Mouse (Mus musculus) embryonic facial prominence, embryonic 12.5 days (tissue): ENCODE measurements at regions not wholly inside any gene's neighbourhood (a gene's known extent, or its start where the extent isn't known, plus 50 kb on each side); places are given as distances from the start of the nearest gene placed in this dataset.

Source experiments
- ATAC-seq: fragments of 200-750 bp; cut with Nextera tagmentation; 2 replicates; pipeline ENCODE4 v1.8.0; 2017; ENCODE audit not compliant: insufficient number of reproducible peaks, insufficient read depth, low FRiP score, low TSS enrichment
- H3K27ac ChIP-seq: fragments of 300-500 bp; sonication (generic); 2 replicates; pipeline ENCODE4 v1.5.1; 2016; ENCODE audit warnings: mild to moderate bottlenecking
- H3K27me3 ChIP-seq: fragments of 300-500 bp; sonication (generic); 2 replicates; pipeline ENCODE4 v1.6.1; 2016; ENCODE audit warnings: mild to moderate bottlenecking, moderate library complexity
- H3K36me3 ChIP-seq: fragments of 300-500 bp; sonication (generic); 2 replicates; pipeline ENCODE4 v1.6.1; 2016; ENCODE audit warnings: mild to moderate bottlenecking
- H3K4me1 ChIP-seq: fragments of 300-500 bp; sonication (generic); 2 replicates; pipeline ENCODE4 v1.6.1; 2016
- H3K4me2 ChIP-seq: fragments of 300-500 bp; sonication (generic); replicated peaks from 2 replicates; pipeline ENCODE4 v1.6.1; 2016; ENCODE audit warnings: mild to moderate bottlenecking, moderate library complexity
- H3K4me3 ChIP-seq: fragments of 300-500 bp; sonication (generic); 2 replicates; pipeline ENCODE4 v1.5.1; 2016; ENCODE audit warnings: mild to moderate bottlenecking
- H3K9ac ChIP-seq: fragments of 300-500 bp; sonication (generic); 2 replicates; pipeline ENCODE4 v1.6.1; 2016; ENCODE audit warnings: mild to moderate bottlenecking, moderate library complexity
- H3K9me3 ChIP-seq: fragments of 300-500 bp; sonication (generic); 2 replicates; pipeline ENCODE4 v1.6.1; 2016; ENCODE audit warnings: mild to moderate bottlenecking, moderate library complexity
- WGBS: fragments of 180-500 bp; shearing (Covaris S2); methylation state at CpG from one replicate; pipeline ENCODE4 v1.1.7; 2016; 5-methylcytosine and 5-hydroxymethylcytosine counted together

- 84% methylated on average over 7 of the region's 7 CpGs for WGBS
- H3K27me3 ChIP-seq, result no peaks in the 10 kb centered on the region
- no peaks in the 10 kb centered on the region for H3K9me3 ChIP-seq
- no peaks in the 10 kb centered on the region for H3K36me3 ChIP-seq
- H3K4me1 ChIP-seq, result no peaks in the 10 kb centered on the region
- H3K4me2 ChIP-seq, result no peak overlapping the region
- H3K9ac ChIP-seq, result no peak overlapping the region
- ATAC-seq, result no peak
- no peak overlapping the region for H3K27ac ChIP-seq
- no peak overlapping the region for H3K4me3 ChIP-seq
Observed at GRCm38 (mm10) chr10:92625781-92626180, 96.4 kb downstream of the Nedd1 start.

GRCm38 (mm10) chr10:92615684-92616379, 106.4 kb downstream of the Nedd1 start:
- Histone ChIP-seq H3K27ac (no peak overlapping the region), H3K4me1 (no peaks in the 10 kb centered on the region), H3K27me3 (no peaks in the 10 kb centered on the region), H3K9me3 (no peaks in the 10 kb centered on the region), H3K4me3 (no peak overlapping the region), H3K4me2 (no peak overlapping the region), H3K9ac (no peak overlapping the region), H3K36me3 (no peaks in the 10 kb centered on the region)
- no peak for ATAC-seq
- WGBS, result 76% methylated on average over 5 of the region's 5 CpGs

- Histone ChIP-seq H3K9me3 (no peaks in the 10 kb centered on the region), H3K27me3 (no peaks in the 10 kb centered on the region), H3K36me3 (no peaks in the 10 kb centered on the region), H3K4me1 (no peaks in the 10 kb centered on the region), H3K9ac (no peak overlapping the region), H3K4me2 (no peak overlapping the region), H3K4me3 (no peak overlapping the region), H3K27ac (no peak overlapping the region)
- no peak for ATAC-seq
- 65% methylated on average over 6 of the region's 6 CpGs for WGBS
Observed at GRCm38 (mm10) chr10:92614341-92614740, 107.9 kb downstream of the Nedd1 start.

- Histone ChIP-seq H3K27ac (no peak overlapping the region), H3K4me3 (no peak overlapping the region), H3K36me3 (no peaks in the 10 kb centered on the region), H3K27me3 (no peaks in the 10 kb centered on the region), H3K9me3 (no peaks in the 10 kb centered on the region), H3K9ac (no peak overlapping the region), H3K4me1 (no peaks in the 10 kb centered on the region), H3K4me2 (no peak overlapping the region)
- 70% methylated on average over 3 of the region's 3 CpGs for whole genome bisulfite sequencing
- ATAC-seq, result no peak
Observed at GRCm38 (mm10) chr10:92611060-92611459, 111.2 kb downstream of the Nedd1 start.

- ATAC-seq, result no peak
- H3K9ac ChIP-seq, result no peak overlapping the region
- no peak overlapping the region for H3K4me2 ChIP-seq
- H3K27me3 ChIP-seq, result no peaks in the 10 kb centered on the region
- H3K9me3 ChIP-seq, result no peaks in the 10 kb centered on the region
- H3K4me3 ChIP-seq, result no peak overlapping the region
- 27% methylated on average over 4 of the region's 4 CpGs for WGBS
- H3K4me1 ChIP-seq, result no peaks in the 10 kb centered on the region
- no peak overlapping the region for H3K27ac ChIP-seq
- no peaks in the 10 kb centered on the region for H3K36me3 ChIP-seq
Observed at GRCm38 (mm10) chr10:92606761-92607160, 115.5 kb downstream of the Nedd1 start.

GRCm38 (mm10) chr10:92605646-92606045, 116.6 kb downstream of the Nedd1 start:
- Histone ChIP-seq H3K27me3 (no peaks in the 10 kb centered on the region), H3K27ac (no peak overlapping the region), H3K4me3 (no peak overlapping the region), H3K9ac (no peak overlapping the region), H3K4me2 (no peak overlapping the region), H3K9me3 (no peaks in the 10 kb centered on the region), H3K36me3 (no peaks in the 10 kb centered on the region), H3K4me1 (no peaks in the 10 kb centered on the region)
- 41% methylated on average over 3 of the region's 3 CpGs for WGBS
- ATAC-seq, result no peak

- H3K27ac ChIP-seq, result no peak overlapping the region
- ATAC-seq, result no peak
- no peaks in the 10 kb centered on the region for H3K27me3 ChIP-seq
Observed at GRCm38 (mm10) chr10:92600116-92600515, 122.1 kb downstream of the Nedd1 start.

GRCm38 (mm10) chr10:92595496-92596355, 126.5 kb downstream of the Nedd1 start:
- Histone ChIP-seq H3K4me2 (no peak overlapping the region), H3K9ac (no peak overlapping the region), H3K36me3 (no peaks in the 10 kb centered on the region), H3K27me3 (no peaks in the 10 kb centered on the region), H3K9me3 (no peaks in the 10 kb centered on the region), H3K4me3 (no peak overlapping the region), H3K27ac (no peak overlapping the region), H3K4me1 (0 out of 2 replicates have a peak, but pooled peaks cover 8% of the 10 kb centered on the region)
- ATAC-seq, result no peak
- 38% methylated on average over 6 of the region's 6 CpGs for WGBS

More at GRCm38 (mm10) chr10:92600116-92600515, 122.1 kb downstream of the Nedd1 start:
- Histone ChIP-seq H3K9ac (no peak overlapping the region), H3K9me3 (no peaks in the 10 kb centered on the region), H3K4me3 (no peak overlapping the region), H3K4me1 (0 out of 2 replicates have a peak, but pooled peaks cover 4% of the 10 kb centered on the region), H3K36me3 (no peaks in the 10 kb centered on the region), H3K4me2 (no peak overlapping the region)
- 68% methylated on average over 4 of the region's 4 CpGs for WGBS

- WGBS, result 38% methylated on average over 7 of the region's 7 CpGs
- Histone ChIP-seq H3K9me3 (no peaks in the 10 kb centered on the region), H3K36me3 (no peaks in the 10 kb centered on the region), H3K4me3 (no peak overlapping the region), H3K4me2 (no peak overlapping the region), H3K9ac (no peak overlapping the region), H3K27me3 (no peaks in the 10 kb centered on the region), H3K4me1 (0 out of 2 replicates have a peak, but pooled peaks cover 4% of the 10 kb centered on the region), H3K27ac (no peak overlapping the region)
- ATAC-seq, result no peak
Observed at GRCm38 (mm10) chr10:92593947-92594460, 128.2 kb downstream of the Nedd1 start.

GRCm38 (mm10) chr10:92578872-92579271, 143.3 kb downstream of the Nedd1 start:
- 81% methylated on average over 2 of the region's 2 CpGs for WGBS
- ATAC-seq, result no peak

GRCm38 (mm10) chr10:92570496-92570895, 151.7 kb downstream of the Nedd1 start:
- ATAC-seq, result no peak
- Histone ChIP-seq H3K4me2 (no peak overlapping the region), H3K4me3 (no peak overlapping the region), H3K9me3 (no peaks in the 10 kb centered on the region), H3K27ac (no peak overlapping the region), H3K36me3 (no peaks in the 10 kb centered on the region), H3K4me1 (no peaks in the 10 kb centered on the region), H3K27me3 (no peaks in the 10 kb centered on the region), H3K9ac (no peak overlapping the region)

More at GRCm38 (mm10) chr10:92578872-92579271, 143.3 kb downstream of the Nedd1 start:
- Histone ChIP-seq H3K27me3 (no peaks in the 10 kb centered on the region), H3K4me2 (no peak overlapping the region), H3K4me1 (no peaks in the 10 kb centered on the region), H3K9me3 (no peaks in the 10 kb centered on the region), H3K36me3 (no peaks in the 10 kb centered on the region), H3K4me3 (no peak overlapping the region), H3K27ac (no peak overlapping the region), H3K9ac (no peak overlapping the region)

- ATAC-seq, result no peak
- Histone ChIP-seq H3K9me3 (no peaks in the 10 kb centered on the region), H3K27me3 (no peaks in the 10 kb centered on the region), H3K9ac (no peak overlapping the region), H3K27ac (0 out of 2 replicates have a peak overlapping the region, but pooled peaks have one; percentile 36), H3K4me3 (no peak overlapping the region), H3K4me1 (peaks cover 19% of the 10 kb centered on the region; the same call in 1 of the 2 replicates), H3K4me2 (no peak overlapping the region), H3K36me3 (no peaks in the 10 kb centered on the region)
- 36% methylated on average over 4 of the region's 4 CpGs for WGBS
Observed at GRCm38 (mm10) chr10:92557463-92557862, 164.8 kb downstream of the Nedd1 start.
